Mouse (Mus musculus) kidney, embryonic 16.5 days (tissue): ENCODE results near the gene Sox9. TPM values are rescaled to one million over a fixed set of nuclear protein-coding genes. Genes with fewer than 3 reads are reported as not detected.
A peak's percentile ranks its signal among the peaks of the same experiment; 100 is the strongest.

Source experiments
- ATAC-seq: fragments of 200-750 bp; cut with Nextera tagmentation; 2 replicates; pipeline ENCODE4 v1.8.0; 2017; ENCODE audit warnings: moderate TSS enrichment; ENCODE audit not compliant: low FRiP score, low TSS enrichment
- H3K27ac ChIP-seq: fragments of 300-500 bp; sonication (generic); 2 replicates; pipeline ENCODE4 v1.5.1; 2014; ENCODE audit warnings: low read length
- H3K27me3 ChIP-seq: fragments of 300-500 bp; sonication (generic); 2 replicates; pipeline ENCODE4 v1.6.1; 2014; ENCODE audit warnings: low read length, control low read depth, mixed read lengths; ENCODE audit not compliant: insufficient read depth
- H3K36me3 ChIP-seq: fragments of 300-500 bp; sonication (generic); 2 replicates; pipeline ENCODE4 v1.6.1; 2014; ENCODE audit warnings: low read length, control low read depth, mixed read lengths; ENCODE audit not compliant: insufficient read depth
- H3K4me1 ChIP-seq: fragments of 300-500 bp; sonication (generic); 2 replicates; pipeline ENCODE4 v1.6.1; 2014; ENCODE audit warnings: low read length, control low read depth, mixed read lengths; ENCODE audit not compliant: insufficient read depth
- H3K4me2 ChIP-seq: fragments of 300-500 bp; sonication (generic); replicated peaks from 2 replicates; pipeline ENCODE4 v1.6.1; 2014; ENCODE audit warnings: low read depth, low read length
- H3K4me3 ChIP-seq: fragments of 300-500 bp; sonication (generic); 2 replicates; pipeline ENCODE4 v1.5.1; 2014; ENCODE audit warnings: mild to moderate bottlenecking, low read length
- H3K9ac ChIP-seq: fragments of 300-500 bp; sonication (generic); replicated peaks from 2 replicates; pipeline ENCODE4 v1.6.1; 2014; ENCODE audit warnings: low read length
- H3K9me3 ChIP-seq: fragments of 300-500 bp; sonication (generic); 2 replicates; pipeline ENCODE4 v1.6.1; 2016; ENCODE audit warnings: low read length, control low read depth
- WGBS: fragments of 180-500 bp; shearing (Covaris S2); extraction: QIAGEN DNeasy Blood & Tissue Kit; methylation state at CpG from one replicate; pipeline ENCODE4 v1.1.7; 2014; 5-methylcytosine and 5-hydroxymethylcytosine counted together
- polyA plus RNA-seq: library from polyadenylated mRNA; unstranded; fragments of >200 nt; fragmentation: Nextera tagmentation; extraction: Ambion mirVana; gene quantifications from 2 replicates; pipeline ENCODE4 v1.2.1, GENCODE M21; 2015

Gene Sox9
- 28.0 and 31.9 TPM in 2 replicates for polyA plus RNA-seq

DNA sequence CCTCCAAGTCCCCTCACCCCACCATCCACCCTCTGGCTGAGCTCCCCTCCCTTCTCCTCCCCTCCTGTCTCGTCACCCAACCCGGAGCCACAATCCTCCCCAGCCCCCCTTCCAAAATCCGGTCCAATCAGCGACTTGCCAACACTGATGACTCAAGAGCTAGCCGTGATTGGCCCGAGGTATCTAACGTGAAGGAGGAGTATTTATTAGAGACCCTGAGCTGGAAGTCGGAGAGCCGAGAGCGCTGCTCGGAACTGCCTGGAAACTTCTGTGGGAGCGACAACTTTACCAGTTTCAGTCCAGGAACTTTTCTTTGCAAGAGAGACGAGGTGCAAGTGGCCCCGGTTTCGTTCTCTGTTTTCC, at the start of gene Sox9:
Gene Sox9, plus strand, starts transcription at position 231 of the 363 bp plus-strand sequence.
- ATAC-seq, result peak; percentile 88
- Histone ChIP-seq H3K27ac (peak within 1 kb of the TSS; percentile 87), H3K9me3 (no peaks in the 10 kb centered on the region), H3K4me2 (peak within 1 kb of the TSS; percentile 95), H3K36me3 (no peaks in the 10 kb centered on the region), H3K4me3 (peak within 1 kb of the TSS; percentile 77), H3K4me1 (peaks cover 22% of the 10 kb centered on the region), H3K27me3 (peaks cover 32% of the 10 kb centered on the region), H3K9ac (peak within 1 kb of the TSS; percentile 80)
- under 1% methylated on average over 15 of the region's 15 CpGs for WGBS

DNA sequence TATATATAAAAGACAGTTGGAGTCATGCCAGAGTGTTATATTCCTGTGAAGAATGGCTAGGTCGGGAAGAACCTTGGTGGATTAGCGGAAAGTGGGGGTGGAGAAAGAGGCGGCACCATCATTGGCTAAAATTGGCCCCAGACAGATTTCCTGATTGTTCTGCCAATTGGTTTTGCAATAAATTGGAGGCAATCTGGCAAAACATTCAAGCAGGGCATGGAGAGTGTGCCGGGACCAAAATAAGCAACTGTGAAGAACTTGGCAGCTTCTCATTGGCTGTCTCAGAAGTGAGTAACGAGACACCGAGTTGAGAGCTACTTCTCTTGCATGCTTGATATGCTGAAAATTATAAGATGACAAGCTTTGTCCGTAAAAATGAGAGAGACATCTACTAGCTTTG, 49.6 kb upstream of the Sox9 start:
- 70% methylated on average over 7 of the region's 7 CpGs for WGBS
- Histone ChIP-seq H3K27ac (no peak overlapping the region), H3K4me1 (no peaks in the 10 kb centered on the region), H3K27me3 (no peaks in the 10 kb centered on the region), H3K4me3 (no peak overlapping the region), H3K36me3 (no peaks in the 10 kb centered on the region), H3K9me3 (no peaks in the 10 kb centered on the region), H3K4me2 (no peak overlapping the region), H3K9ac (no peak overlapping the region)
- ATAC-seq, result no peak

DNA sequence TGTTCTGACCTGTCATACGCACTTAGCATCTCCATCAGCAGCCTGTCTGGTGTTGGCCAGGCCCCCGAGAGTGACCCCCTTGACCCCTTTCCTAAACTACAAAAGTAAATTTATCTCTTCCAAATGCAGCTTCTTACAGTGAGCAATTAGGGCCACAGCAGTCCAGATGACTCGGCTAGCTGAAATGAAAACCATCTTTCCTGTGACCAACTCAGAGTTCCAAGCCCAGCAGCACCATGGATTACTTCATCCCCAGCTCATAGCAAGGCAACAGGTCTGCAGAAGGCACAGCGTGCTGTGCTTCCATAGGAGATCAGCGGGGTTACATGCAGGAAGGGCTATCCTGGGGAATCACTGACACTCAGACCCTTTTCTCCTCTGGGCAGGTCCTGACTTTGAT, 45.0 kb upstream of the Sox9 start:
- Histone ChIP-seq H3K9ac (no peak overlapping the region), H3K4me2 (no peak overlapping the region), H3K27ac (no peak overlapping the region), H3K4me1 (no peaks in the 10 kb centered on the region), H3K36me3 (no peaks in the 10 kb centered on the region), H3K4me3 (no peak overlapping the region), H3K9me3 (no peaks in the 10 kb centered on the region), H3K27me3 (no peaks in the 10 kb centered on the region)
- WGBS, result 68% methylated on average over 5 of the region's 5 CpGs
- no peak for ATAC-seq

DNA sequence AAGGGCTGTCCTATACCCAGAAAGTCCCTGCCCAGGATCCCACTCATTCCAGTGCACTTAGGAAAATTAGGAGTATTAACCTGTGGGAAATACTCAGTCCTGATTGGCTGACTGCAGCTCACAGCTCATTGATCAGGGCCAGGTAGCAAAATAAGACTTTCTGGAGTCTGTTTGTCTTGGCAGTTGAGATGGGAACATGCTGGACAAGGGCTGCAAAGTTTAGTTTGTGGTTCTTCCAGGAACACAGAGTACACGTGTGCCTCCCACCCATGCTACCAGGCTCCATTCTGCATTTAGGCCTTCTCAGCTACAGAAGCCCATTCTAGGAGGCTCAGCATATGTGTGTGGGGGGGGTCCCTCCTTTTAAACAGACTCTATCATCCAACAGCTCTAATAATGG, 42.3 kb upstream of the Sox9 start:
- no peak overlapping the region for H3K4me3 ChIP-seq
- ATAC-seq, result no peak
- H3K9ac ChIP-seq, result no peak overlapping the region
- WGBS, result 71% methylated on average over 1 of the region's 1 CpGs
- no peak overlapping the region for H3K4me2 ChIP-seq
- H3K27me3 ChIP-seq, result no peaks in the 10 kb centered on the region
- H3K36me3 ChIP-seq, result no peaks in the 10 kb centered on the region
- no peaks in the 10 kb centered on the region for H3K4me1 ChIP-seq
- no peak overlapping the region for H3K27ac ChIP-seq
- H3K9me3 ChIP-seq, result no peaks in the 10 kb centered on the region

- Histone ChIP-seq H3K9ac (no peak overlapping the region), H3K36me3 (no peaks in the 10 kb centered on the region), H3K4me3 (no peak overlapping the region), H3K4me2 (no peak overlapping the region), H3K9me3 (no peaks in the 10 kb centered on the region), H3K27me3 (no peaks in the 10 kb centered on the region), H3K27ac (no peak overlapping the region), H3K4me1 (no peaks in the 10 kb centered on the region)
- ATAC-seq, result no peak
- WGBS, result 33% methylated on average over 4 of the region's 4 CpGs
Measured at GRCm38 (mm10) chr11:112756516-112756915, 25.5 kb upstream of the Sox9 start.

DNA sequence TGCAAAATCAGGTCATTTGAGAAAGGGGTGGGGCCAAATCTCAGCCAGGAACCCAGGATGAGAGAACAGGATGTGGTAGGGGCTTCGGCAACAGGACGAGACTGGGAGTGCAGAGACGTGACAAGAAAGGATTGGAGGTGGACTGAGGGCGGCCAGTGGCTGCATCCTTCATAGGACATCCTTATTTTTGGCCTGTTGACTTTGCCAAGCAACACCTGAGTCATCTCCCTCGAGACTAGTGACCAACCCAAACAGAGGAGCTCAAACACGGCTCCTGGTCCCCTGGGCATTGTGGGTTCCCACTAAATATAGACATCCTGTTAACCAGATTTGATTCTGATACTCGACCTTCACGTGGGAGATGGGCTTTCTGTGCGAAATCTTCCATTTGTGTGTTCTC, 24.0 kb upstream of the Sox9 start:
- no peak overlapping the region for H3K4me3 ChIP-seq
- 0 out of 2 replicates have a peak, but pooled peaks cover 3% of the 10 kb centered on the region for H3K27me3 ChIP-seq
- WGBS, result 64% methylated on average over 9 of the region's 9 CpGs
- no peak overlapping the region for H3K4me2 ChIP-seq
- no peaks in the 10 kb centered on the region for H3K36me3 ChIP-seq
- no peak for ATAC-seq
- H3K9ac ChIP-seq, result no peak overlapping the region
- H3K27ac ChIP-seq, result no peak overlapping the region
- no peaks in the 10 kb centered on the region for H3K9me3 ChIP-seq
- no peaks in the 10 kb centered on the region for H3K4me1 ChIP-seq

DNA sequence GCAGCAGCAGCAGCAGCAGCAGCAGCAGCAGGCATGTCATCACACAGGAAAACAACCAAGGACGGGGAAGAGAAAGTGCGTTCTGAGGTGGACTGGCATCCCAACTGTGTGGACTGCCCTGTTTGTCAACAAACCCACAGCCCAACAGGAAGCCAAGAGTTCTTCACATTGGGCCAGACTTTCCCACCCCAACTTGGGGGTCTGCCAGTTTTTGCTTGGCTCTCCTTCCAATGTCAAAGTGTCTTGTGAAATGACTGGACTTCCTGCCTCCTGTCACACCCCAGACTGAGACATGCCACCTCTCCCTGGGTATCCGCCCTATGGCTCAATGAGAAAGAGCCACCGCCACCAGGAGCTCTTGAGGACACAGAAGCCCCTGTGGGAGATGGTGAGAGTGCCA, 15.1 kb upstream of the Sox9 start:
- Histone ChIP-seq H3K36me3 (no peaks in the 10 kb centered on the region), H3K9ac (no peak overlapping the region), H3K9me3 (no peaks in the 10 kb centered on the region), H3K27me3 (0 out of 2 replicates have a peak, but pooled peaks cover 5% of the 10 kb centered on the region), H3K4me3 (no peak overlapping the region), H3K4me1 (no peaks in the 10 kb centered on the region), H3K27ac (no peak overlapping the region), H3K4me2 (no peak overlapping the region)
- ATAC-seq, result no peak
- WGBS, result 88% methylated on average over 4 of the region's 4 CpGs

DNA sequence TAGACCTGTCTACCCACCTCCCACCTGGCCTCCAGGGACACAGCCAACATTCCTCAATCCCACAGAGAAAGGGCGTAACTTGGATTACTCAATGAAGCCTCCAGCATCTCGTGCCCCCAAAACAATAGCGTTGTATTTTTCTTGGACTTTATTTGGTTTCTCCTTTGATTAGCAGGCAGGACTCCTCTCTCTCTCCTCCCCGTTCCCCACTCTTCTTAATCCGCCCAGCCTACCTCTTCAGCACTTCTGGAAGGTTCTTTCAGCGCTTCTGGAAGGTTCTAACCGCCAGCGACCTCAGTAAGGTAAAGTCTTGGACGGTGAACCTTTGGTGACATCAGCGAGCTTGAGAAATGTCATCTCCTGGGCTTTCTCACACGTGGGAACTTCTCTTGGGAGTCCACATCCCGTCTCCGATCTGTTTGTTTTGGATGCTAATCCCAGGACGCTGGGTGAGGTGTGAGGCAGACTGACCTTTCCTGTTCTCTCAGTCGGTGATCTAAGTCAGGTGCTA, 14.4 kb upstream of the Sox9 start:
- Histone ChIP-seq H3K9ac (no peak overlapping the region), H3K9me3 (no peaks in the 10 kb centered on the region), H3K4me2 (no peak overlapping the region), H3K4me3 (no peak overlapping the region), H3K4me1 (no peaks in the 10 kb centered on the region), H3K27ac (no peak overlapping the region), H3K36me3 (no peaks in the 10 kb centered on the region), H3K27me3 (0 out of 2 replicates have a peak, but pooled peaks cover 4% of the 10 kb centered on the region)
- 71% methylated on average over 15 of the region's 15 CpGs for WGBS
- no peak for ATAC-seq

DNA sequence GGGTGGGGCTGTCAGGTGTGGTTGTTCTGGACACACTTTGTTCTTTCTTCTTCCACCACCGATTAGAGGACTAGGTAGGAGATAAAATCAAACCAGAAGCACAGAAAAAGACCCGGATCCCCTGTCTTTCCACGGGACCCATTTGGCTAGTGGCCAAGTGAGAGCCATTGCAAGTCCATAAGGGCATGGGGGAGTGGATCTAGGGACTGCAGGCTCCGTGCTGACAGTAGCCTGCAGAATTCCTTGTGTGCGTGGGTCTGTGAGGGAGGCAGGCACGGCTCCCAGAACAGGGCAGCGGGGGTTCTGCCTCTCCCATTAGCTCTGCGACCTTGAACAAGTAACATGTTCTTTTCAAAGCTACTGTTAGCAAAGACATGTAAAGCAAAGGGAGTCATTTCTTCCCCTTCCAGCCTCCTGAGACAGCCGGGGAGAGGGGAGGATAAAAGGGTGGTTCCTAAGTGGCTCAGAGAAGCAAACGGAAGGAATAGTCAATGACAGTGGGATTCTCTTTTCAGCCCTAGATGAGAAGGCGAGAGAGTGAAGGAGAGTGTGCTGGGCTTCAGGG, 9.2 kb upstream of the Sox9 start:
- ATAC-seq, result no peak
- WGBS, result 13% methylated on average over 11 of the region's 11 CpGs
- Histone ChIP-seq H3K27ac (no peak overlapping the region), H3K27me3 (peaks cover 23% of the 10 kb centered on the region), H3K9me3 (no peaks in the 10 kb centered on the region), H3K36me3 (no peaks in the 10 kb centered on the region), H3K4me1 (peaks cover 7% of the 10 kb centered on the region; the same call in 1 of the 2 replicates), H3K4me3 (no peak overlapping the region), H3K9ac (0 out of 2 replicates have a peak overlapping the region, but pooled peaks have one; percentile 9), H3K4me2 (0 out of 2 replicates have a peak overlapping the region, but pooled peaks have one; percentile 3)

DNA sequence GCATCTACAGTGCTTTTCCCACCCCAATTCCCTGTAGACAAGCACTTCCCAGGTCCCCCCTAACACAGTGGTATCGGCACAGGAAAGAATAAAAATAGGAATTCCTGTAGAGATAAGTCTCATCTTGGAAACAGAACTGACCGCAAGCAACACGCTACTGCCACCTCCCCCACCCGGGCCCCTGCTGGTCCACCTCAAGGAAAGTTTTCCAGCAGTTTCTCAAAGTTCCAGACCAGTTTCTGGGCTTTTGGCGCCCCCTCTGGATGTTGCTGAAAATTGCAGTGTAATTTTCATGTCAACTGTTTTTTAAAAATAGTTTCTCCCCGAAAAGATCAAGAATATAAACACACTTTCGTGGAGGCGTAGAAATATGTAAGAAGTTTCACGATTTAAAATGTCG, 2.3 kb upstream of the Sox9 start:
- H3K4me2 ChIP-seq, result 0 out of 2 replicates have a peak overlapping the region, but pooled peaks have one; percentile 5
- H3K9ac ChIP-seq, result no peak overlapping the region
- no peaks in the 10 kb centered on the region for H3K9me3 ChIP-seq
- H3K36me3 ChIP-seq, result no peaks in the 10 kb centered on the region
- H3K4me3 ChIP-seq, result no peak overlapping the region
- peaks cover 16% of the 10 kb centered on the region for H3K4me1 ChIP-seq
- no peak overlapping the region for H3K27ac ChIP-seq
- WGBS, result under 1% methylated on average over 10 of the region's 10 CpGs
- ATAC-seq, result no peak
- H3K27me3 ChIP-seq, result peaks cover 36% of the 10 kb centered on the region
